Mouse (Mus musculus) MEL (cell line): ENCODE results near the gene Vsx1. TPM values are rescaled to one million over a fixed set of nuclear protein-coding genes. Genes with fewer than 3 reads are reported as not detected.

ENCODE experiments used
- DNase-seq: peaks from one replicate; pipeline ENCODE4 v3.0.0; 2011; ENCODE audit warnings: low read depth, low spot score
- H3K27ac ChIP-seq: 2 replicates; pipeline ENCODE4 v1.5.1; 2012; ENCODE audit warnings: low read depth, mild to moderate bottlenecking, control low read depth, low read length, moderate library complexity; ENCODE audit not compliant: control insufficient read depth
- H3K27me3 ChIP-seq, 2 experiments: fragments of 150-350 bp in 1 of 2; sonication (generic) in 1 of 2; 2 replicates each; pipeline ENCODE4 v1.6.1; 2012; ENCODE audit warnings: low read length in 2 of 2, mild to moderate bottlenecking in 2 of 2, improper control_type of control experiment in 1 of 2, moderate library complexity in 1 of 2; ENCODE audit not compliant: insufficient read depth in 2 of 2, control insufficient read depth in 1 of 2
- H3K36me3 ChIP-seq, 2 experiments: 2 replicates each; pipeline ENCODE4 v1.6.1; 2012 to 2014; ENCODE audit warnings: low read length in 2 of 2, improper control_type of control experiment in 1 of 2, inconsistent platforms in 1 of 2, mild to moderate bottlenecking in 1 of 2; ENCODE audit not compliant: insufficient read depth in 2 of 2, control insufficient read depth in 1 of 2
- H3K4me1 ChIP-seq, 2 experiments: fragments of 150-350 bp in 1 of 2; sonication (generic) in 1 of 2; 2 replicates each; pipeline ENCODE4 v1.6.1; 2012; ENCODE audit warnings: low read length in 2 of 2, improper control_type of control experiment in 1 of 2, mild to moderate bottlenecking in 1 of 2; ENCODE audit not compliant: insufficient read depth in 2 of 2, control insufficient read depth in 1 of 2
- H3K4me3 ChIP-seq, 2 experiments: fragments of 150-350 bp in 1 of 2; sonication (generic) in 1 of 2; 2 replicates each; pipeline ENCODE4 v1.5.1; 2012; ENCODE audit warnings: low read depth in 2 of 2, low read length in 2 of 2, mild to moderate bottlenecking in 2 of 2, moderate library complexity in 2 of 2, control low read depth in 1 of 2, improper control_type of control experiment in 1 of 2; ENCODE audit not compliant: control insufficient read depth in 1 of 2, insufficient read depth in 1 of 2
- H3K79me2 ChIP-seq: 2 replicates; pipeline ENCODE4 v1.6.1; 2012; ENCODE audit warnings: mild to moderate bottlenecking, low read length, moderate library complexity; ENCODE audit not compliant: control insufficient read depth, poor library complexity, insufficient read depth
- H3K9ac ChIP-seq: 2 replicates; pipeline ENCODE4 v1.6.1; 2012; ENCODE audit warnings: low read depth, mild to moderate bottlenecking, control low read depth, low read length, moderate library complexity; ENCODE audit not compliant: control insufficient read depth, poor library complexity, severe bottlenecking
- H3K9me3 ChIP-seq: fragments of 150-350 bp; sonication (generic); replicated peaks from 2 replicates; pipeline ENCODE4 v1.6.1; 2012; ENCODE audit warnings: mild to moderate bottlenecking, low read length, improper control_type of control experiment, moderate library complexity; ENCODE audit not compliant: insufficient read depth
- CHD2 ChIP-seq: IDR thresholded peaks from 2 replicates; pipeline ENCODE4 v1.6.1; 2011; ENCODE audit warnings: low read length, improper control_type of control experiment
- CTCF ChIP-seq, 3 experiments: IDR thresholded peaks in 2 of 3; conservative IDR thresholded peaks in 1 of 3; 2 replicates each; pipeline ENCODE4 v1.5.1; 2011 to 2012; ENCODE audit warnings: low read length in 3 of 3, low read depth in 2 of 3, mild to moderate bottlenecking in 2 of 3, improper control_type of control experiment in 1 of 3, inconsistent platforms in 1 of 3, mixed read lengths in 1 of 3, moderate library complexity in 1 of 3; ENCODE audit not compliant: control insufficient read depth in 1 of 3, insufficient read depth in 1 of 3, poor library complexity in 1 of 3, severe bottlenecking in 1 of 3
- EP300 ChIP-seq, 2 experiments: IDR thresholded peaks; 2 replicates each; pipeline ENCODE4 v1.6.1; 2011; ENCODE audit warnings: improper control_type of control experiment in 2 of 2, low read length in 2 of 2, low read depth in 1 of 2, mild to moderate bottlenecking in 1 of 2
- GABPA ChIP-seq: IDR thresholded peaks from 2 replicates; pipeline ENCODE4 v1.6.1; 2012; ENCODE audit warnings: low read depth, mild to moderate bottlenecking, inconsistent platforms, low read length, improper control_type of control experiment, moderate library complexity
- JUND ChIP-seq: IDR thresholded peaks from 2 replicates; pipeline ENCODE4 v1.6.1; 2011; ENCODE audit warnings: low read depth, mild to moderate bottlenecking, improper control_type of control experiment, low read length
- KAT2A ChIP-seq: conservative IDR thresholded peaks from 2 replicates; pipeline ENCODE4 v1.6.1; 2012; ENCODE audit warnings: low read depth, low read length, improper control_type of control experiment, inconsistent platforms
- MAX ChIP-seq: IDR thresholded peaks from 2 replicates; pipeline ENCODE4 v1.6.1; 2011; ENCODE audit warnings: low read length, improper control_type of control experiment
- MXI1 ChIP-seq: IDR thresholded peaks from 2 replicates; pipeline ENCODE4 v1.6.1; 2011; ENCODE audit warnings: mild to moderate bottlenecking, low read depth, low read length, improper control_type of control experiment
- MYB ChIP-seq: IDR thresholded peaks from 2 replicates; pipeline ENCODE4 v1.6.1; 2011; ENCODE audit warnings: mild to moderate bottlenecking, low read depth, low read length, improper control_type of control experiment
- NELFE ChIP-seq: IDR thresholded peaks from 2 replicates; pipeline ENCODE4 v1.6.1; 2011; ENCODE audit warnings: low read depth, low read length, improper control_type of control experiment
- NRF1 ChIP-seq: IDR thresholded peaks from 2 replicates; pipeline ENCODE4 v1.6.1; 2014; ENCODE audit warnings: low read depth, mild to moderate bottlenecking, inconsistent platforms, low read length, improper control_type of control experiment, moderate library complexity; ENCODE audit not compliant: poor library complexity, insufficient read depth, severe bottlenecking
- POLR2A ChIP-seq, 2 experiments: IDR thresholded peaks; 2 replicates each; pipeline ENCODE4 v1.6.1; 2011 to 2012; ENCODE audit warnings: low read length in 2 of 2, mild to moderate bottlenecking in 2 of 2, control low read depth in 1 of 2, improper control_type of control experiment in 1 of 2, low read depth in 1 of 2, moderate library complexity in 1 of 2; ENCODE audit not compliant: control insufficient read depth in 1 of 2, insufficient read depth in 1 of 2, poor library complexity in 1 of 2
- POLR2AphosphoS2 ChIP-seq: IDR thresholded peaks from 2 replicates; pipeline ENCODE4 v1.6.1; 2011; ENCODE audit warnings: low read length, improper control_type of control experiment
- SIN3A ChIP-seq: IDR thresholded peaks from 2 replicates; pipeline ENCODE4 v1.6.1; 2012; ENCODE audit warnings: low read length, improper control_type of control experiment, inconsistent platforms
- SMC3 ChIP-seq: IDR thresholded peaks from 2 replicates; pipeline ENCODE4 v1.6.1; 2011; ENCODE audit warnings: low read depth, low read length, improper control_type of control experiment
- TBP ChIP-seq: IDR thresholded peaks from 2 replicates; pipeline ENCODE4 v1.8.0; 2011; ENCODE audit warnings: low read depth, low read length, improper control_type of control experiment
- ZC3H11A ChIP-seq: IDR thresholded peaks from 2 replicates; pipeline ENCODE4 v1.6.1; 2012; ENCODE audit warnings: low read depth, mild to moderate bottlenecking, inconsistent platforms, low read length, improper control_type of control experiment
- ZMIZ1 ChIP-seq: IDR thresholded peaks from 2 replicates; pipeline ENCODE4 v1.6.1; 2012; ENCODE audit warnings: low read depth, mild to moderate bottlenecking, inconsistent platforms, low read length, improper control_type of control experiment, moderate library complexity
- polyA plus RNA-seq, 2 experiments: library from polyadenylated mRNA; stranded (reverse) in 1 of 2; unstranded in 1 of 2; fragments of >175 nt in 1 of 2; fragments of >200 nt in 1 of 2; gene quantifications; 2 replicates each; pipeline versions ENCODE4 v1.2.1 to v1.2.4; 2012; ENCODE audit warnings: low replicate concordance in 2 of 2, low read depth in 1 of 2; ENCODE audit not compliant: insufficient read length in 2 of 2, insufficient read depth in 1 of 2, missing spikeins in 1 of 2
- total RNA-seq: library from RNA; depleted of rRNA; stranded (reverse); fragments of 300-350 nt; gene quantifications from 2 replicates; pipeline ENCODE4 v1.2.3, GENCODE M21; 2012

Gene Vsx1
- total and polyA plus RNA-seq, 3 experiments: not detected

- no peaks in the 10 kb centered on the region for H3K79me2 ChIP-seq
- no peak for TF ChIP-seq CHD2
- no peaks in the 10 kb centered on the region for H3K36me3 ChIP-seq
- H3K27me3 ChIP-seq: no peaks in the 10 kb centered on the region
- H3K9me3 ChIP-seq: no peaks in the 10 kb centered on the region
- no peak overlapping the region for H3K9ac ChIP-seq
- no peak for DNase-seq
- H3K4me1 ChIP-seq: no peaks in the 10 kb centered on the region
- H3K27ac ChIP-seq: no peak overlapping the region
- no peak overlapping the region for H3K4me3 ChIP-seq
Observed at GRCm38 (mm10) chr2:150656975-150657768, 32.0 kb downstream of the Vsx1 start.

GRCm38 (mm10) chr2:150656112-150656511 lies 33.0 kb downstream of the Vsx1 start:
- no peak for TF ChIP-seq SIN3A
- no peak for TF ChIP-seq KAT2A
- no peak for TF ChIP-seq NELFE
- TF ChIP-seq EP300 (IDR thresholded peaks at IDR 0.05; ENCODE audit: low read depth in 1 of 2, low read length in 2 of 2): no peak
- no peak for TF ChIP-seq MAX
- no peak for TF ChIP-seq MXI1
- no peak for TF ChIP-seq CTCF (IDR thresholded peaks at IDR 0.05 in 2 of 3, conservative IDR thresholded peaks at IDR 0.05 in 1 of 3; ENCODE audit: control insufficient read depth in 1 of 3, insufficient read depth in 1 of 3, low read depth in 2 of 3, low read length in 3 of 3, poor library complexity in 1 of 3, severe bottlenecking in 1 of 3)
- no peak for TF ChIP-seq JUND
- no peak for TF ChIP-seq SMC3
- TF ChIP-seq POLR2A (IDR thresholded peaks at IDR 0.05; ENCODE audit: control insufficient read depth in 1 of 2, insufficient read depth in 1 of 2, low read depth in 1 of 2, low read length in 2 of 2, poor library complexity in 1 of 2): no peak
- H3K36me3 ChIP-seq: no peaks in the 10 kb centered on the region
- no peak overlapping the region for H3K4me3 ChIP-seq
- H3K79me2 ChIP-seq: no peaks in the 10 kb centered on the region
- DNase-seq: peak; percentile 17
- no peaks in the 10 kb centered on the region for H3K27me3 ChIP-seq
- no peak overlapping the region for H3K27ac ChIP-seq
- no peaks in the 10 kb centered on the region for H3K4me1 ChIP-seq
- H3K9ac ChIP-seq: no peak overlapping the region
- no peaks in the 10 kb centered on the region for H3K9me3 ChIP-seq

- Histone ChIP-seq H3K4me1 (no peaks in the 10 kb centered on the region), H3K4me3 (no peak overlapping the region), H3K27me3 (no peaks in the 10 kb centered on the region), H3K27ac (no peak overlapping the region), H3K9me3 (no peaks in the 10 kb centered on the region)
- no peak for TF ChIP-seq NRF1
- no peak for TF ChIP-seq MXI1
- no peak for TF ChIP-seq TBP
- TF ChIP-seq ZMIZ1: no peak
- no peak for TF ChIP-seq CHD2
- no peak for TF ChIP-seq POLR2AphosphoS2
- TF ChIP-seq NELFE: no peak
- TF ChIP-seq ZC3H11A: no peak
- no peak for TF ChIP-seq EP300 (IDR thresholded peaks at IDR 0.05; ENCODE audit: low read depth in 1 of 2, low read length in 2 of 2)
- no peak for TF ChIP-seq CTCF (IDR thresholded peaks at IDR 0.05 in 2 of 3, conservative IDR thresholded peaks at IDR 0.05 in 1 of 3; ENCODE audit: control insufficient read depth in 1 of 3, insufficient read depth in 1 of 3, low read depth in 2 of 3, low read length in 3 of 3, poor library complexity in 1 of 3, severe bottlenecking in 1 of 3)
- no peak for TF ChIP-seq GABPA
- no peak for TF ChIP-seq MYB
- TF ChIP-seq SIN3A: no peak
- TF ChIP-seq, all 39 proteins: peak for 0
- no peak for DNase-seq
- Histone ChIP-seq H3K36me3 (no peaks in the 10 kb centered on the region), H3K79me2 (no peaks in the 10 kb centered on the region), H3K9ac (no peak overlapping the region)
Observed at GRCm38 (mm10) chr2:150655290-150655689, 33.9 kb downstream of the Vsx1 start.
